Mouse (Mus musculus) embryo, embryonic 9.5 days (tissue): ENCODE results near the gene Gm8677.
"Not testable (repeated sequence)": the region's sequence is repeated elsewhere in the genome, so short reads cannot be mapped to it uniquely, and the experiment has no call there.

Experiments
- DNase-seq: peaks from one replicate; pipeline ENCODE4 v3.0.0-alpha.2; 2017; ENCODE audit errors: extremely low spot score

The Gm8677 gene

GRCm38 (mm10) chr7:22534787-22535186, at the start of gene Gm8677:
Gm8677 (minus strand) TSS chr7:22534887.
- not testable (repeated sequence) for DNase-seq

GRCm38 (mm10) chr7:22565243-22565642, 30.6 kb upstream of the Gm8677 start, which contains the start of gene Gm4201:
Gm4201 (minus strand) TSS chr7:22565343.
- DNase-seq, result not testable (repeated sequence)

GRCm38 (mm10) chr7:22522667-22523066, 12.0 kb downstream of the Gm8677 start, which contains the start of gene Vmn1r152:
Vmn1r152 (plus strand) TSS chr7:22522967.
- not testable (repeated sequence) for DNase-seq

GRCm38 (mm10) chr7:22499578-22499977, 35.1 kb downstream of the Gm8677 start, which contains the start of gene Vmn1r151:
Vmn1r151 (minus strand) TSS chr7:22499678.
- DNase-seq, result not testable (repeated sequence)
